Comparison of ENCODE assay signal across 16 mouse cellular contexts in genomic region chr4:100124935-100125334, GRCm38 (mm10).
"Had no signal": no experiment of that assay in that cellular context is flagged by ENCODE, and none has a peak within 500 bp of the region (broad histone marks: within the 10 kb centered on the region; RNA-seq: fewer than 3 reads in every experiment).

No protein-coding gene starts in this region.

- H3K36me3 ChIP-seq: intestine, embryonic 15.5 days; limb, embryonic 13.5 days; midbrain, embryonic 13.5 days; neural tube, embryonic 15.5 days had no signal

- H3K27me3 ChIP-seq: intestine, embryonic 15.5 days; midbrain, embryonic 13.5 days; neural tube, embryonic 15.5 days had no signal

- H3K4me2 ChIP-seq: intestine, embryonic 15.5 days; limb, embryonic 13.5 days; liver, embryonic 11.5 days; lung, embryonic 14.5 days; midbrain, embryonic 13.5 days; neural tube, embryonic 15.5 days had no signal

- DNase-seq: kidney, postnatal 10 days; layer of hippocampus, adult 9-11 months; layer of hippocampus, postnatal 36 days; lung, embryonic 14.5 days; lung, postnatal 10 days; lung, postnatal 4 days; right cerebral cortex, adult 18-20 months; right cerebral cortex, postnatal 25 days; thymus, adult 18-20 months; thymus, postnatal 14 days had no signal

- H3K27ac ChIP-seq: intestine, embryonic 15.5 days; limb, embryonic 13.5 days; midbrain, embryonic 13.5 days; neural tube, embryonic 15.5 days had no signal

- H3K9ac ChIP-seq: intestine, embryonic 15.5 days; limb, embryonic 13.5 days; lung, embryonic 14.5 days; midbrain, embryonic 13.5 days; neural tube, embryonic 15.5 days had no signal

- ATAC-seq: intestine, embryonic 15.5 days; midbrain, embryonic 13.5 days had no signal

- H3K4me3 ChIP-seq: intestine, embryonic 15.5 days; limb, embryonic 13.5 days; midbrain, embryonic 13.5 days; myocyte; neural tube, embryonic 15.5 days had no signal

- H3K4me1 ChIP-seq: neural tube, embryonic 15.5 days had no signal

- H3K9me3 ChIP-seq: intestine, embryonic 15.5 days; limb, embryonic 13.5 days; midbrain, embryonic 13.5 days; neural tube, embryonic 15.5 days had no signal
